Mouse (Mus musculus): ENCODE data around the gene Mlip. TPM values are rescaled to one million over a fixed set of nuclear protein-coding genes. Genes with fewer than 3 reads are reported as not detected.
"Not testable (repeated sequence)": the region's sequence is repeated elsewhere in the genome, so short reads cannot be mapped to it uniquely, and the experiment has no call there.

Mlip gene
- total RNA-seq (2021) = 10 to 100 TPM in 1 of 2 experiments, 1 to 10 TPM in 1; 2.7 to 12.7 TPM
- long read RNA-seq, experiment 1 = 0 reads
- long read RNA-seq, experiment 2 = 0 reads

DNA sequence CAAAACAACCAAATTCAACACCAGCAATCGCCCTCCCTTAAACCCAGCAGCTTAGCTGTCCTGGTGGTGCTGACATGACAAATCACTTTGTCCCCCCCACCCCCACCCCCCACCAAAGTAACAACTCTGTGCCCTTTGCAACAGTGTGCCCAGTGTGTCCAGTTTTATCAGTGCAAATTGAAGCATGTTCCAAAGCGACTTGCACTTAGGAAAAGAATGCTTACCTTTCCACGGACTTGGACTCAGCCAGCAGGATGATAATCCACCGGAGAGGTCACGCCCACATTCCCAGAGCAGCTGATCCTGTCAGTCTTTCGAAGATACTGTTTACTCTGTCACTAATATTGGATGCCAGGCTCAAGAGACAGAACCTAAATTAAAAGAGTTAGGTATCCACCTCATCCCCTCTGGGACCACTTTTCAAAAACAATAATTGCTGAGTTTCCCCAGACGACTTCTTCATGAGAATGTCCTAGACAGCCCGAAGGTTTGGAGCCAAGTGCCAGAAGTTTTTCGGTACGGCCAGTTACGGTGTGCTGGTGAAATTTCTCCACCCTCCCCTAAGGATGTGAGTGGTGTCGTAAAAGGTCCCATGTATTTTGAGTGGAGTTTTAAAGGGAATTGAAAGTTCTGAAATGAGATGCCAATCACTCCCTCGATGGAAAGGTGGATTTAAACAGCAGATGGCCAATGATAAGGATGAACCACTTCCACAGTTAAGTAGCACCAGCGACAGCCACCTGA, at the start of gene Mlip:
TSS of gene Mlip (minus strand) at position 538 of the 744 bp plus-strand sequence.
- no peak for DNase-seq

DNA sequence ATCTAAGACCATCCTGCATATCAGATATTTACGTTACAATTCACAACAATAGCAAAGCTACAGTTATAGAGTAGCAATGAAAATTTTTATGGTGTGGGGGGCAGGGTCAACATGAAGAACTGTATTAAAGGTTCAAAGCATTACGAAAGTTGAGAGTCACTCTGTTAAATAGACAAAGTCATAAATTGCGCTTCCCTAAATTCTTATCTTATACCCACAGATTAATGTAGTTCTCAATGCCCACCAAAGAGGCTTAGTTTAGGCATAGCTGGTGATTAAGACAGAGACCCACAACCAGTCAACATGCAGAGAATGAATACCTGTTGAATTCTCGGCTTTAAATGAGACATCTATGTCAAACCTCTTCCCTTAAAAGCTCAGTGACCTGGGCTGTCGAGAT, 47.0 kb upstream of the Mlip start:
- no peak for DNase-seq

DNA sequence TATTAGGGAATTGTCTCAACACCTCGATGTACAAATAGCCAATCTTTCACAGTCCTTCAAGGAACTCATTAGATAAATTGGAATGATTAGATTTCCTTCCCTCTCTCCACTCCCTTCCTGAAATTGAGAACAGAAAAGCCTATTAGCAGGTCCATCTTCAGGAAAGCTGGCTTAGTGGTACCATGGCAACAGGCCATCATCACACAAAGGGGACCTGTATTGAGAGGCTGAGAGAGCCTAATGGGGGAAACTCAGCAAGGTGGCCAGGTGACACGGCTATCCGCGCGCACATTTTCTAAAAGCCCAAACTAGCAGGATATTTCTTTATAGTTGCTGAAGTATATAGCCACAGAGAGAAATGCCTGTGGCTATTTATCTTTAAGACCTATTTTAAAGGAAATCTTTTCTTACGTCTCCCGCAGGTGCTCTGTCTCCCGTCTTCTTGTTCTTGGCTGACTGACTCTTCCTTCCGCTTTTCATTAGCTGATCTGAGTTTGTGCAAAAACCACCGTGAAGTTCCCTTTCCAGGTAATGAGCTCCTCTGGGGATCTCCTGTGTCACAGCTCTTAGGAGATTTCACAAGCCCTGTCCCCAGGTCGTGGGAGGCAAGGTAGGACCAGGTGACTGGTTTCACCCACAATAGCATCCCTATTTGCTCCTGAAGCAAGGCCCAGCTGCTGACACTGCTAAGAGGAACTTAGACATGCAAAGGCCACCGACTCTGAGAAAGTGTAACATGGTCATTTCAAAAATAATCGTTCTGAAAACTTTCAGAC, 46.3 kb upstream of the Mlip start:
- no peak for DNase-seq

DNA sequence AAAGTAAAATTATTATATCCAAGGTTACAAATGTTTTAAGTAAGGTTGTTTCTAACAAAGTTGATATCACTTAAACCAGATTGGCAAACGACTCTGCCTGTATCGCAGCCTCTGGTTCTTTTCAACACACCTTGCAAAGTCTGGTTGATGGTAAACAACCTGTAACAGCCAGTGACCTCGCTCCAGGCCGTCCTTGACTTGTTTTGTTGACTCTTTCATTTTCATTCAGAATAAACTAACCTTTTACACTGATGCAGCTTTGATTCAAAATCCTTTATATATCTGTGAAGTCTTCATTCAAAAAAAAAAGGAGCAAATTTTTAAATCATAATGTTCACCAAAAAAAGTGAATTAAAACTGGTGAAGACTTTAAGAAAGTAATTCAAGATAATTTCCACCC, 44.3 kb upstream of the Mlip start:
- no peak for DNase-seq

DNA sequence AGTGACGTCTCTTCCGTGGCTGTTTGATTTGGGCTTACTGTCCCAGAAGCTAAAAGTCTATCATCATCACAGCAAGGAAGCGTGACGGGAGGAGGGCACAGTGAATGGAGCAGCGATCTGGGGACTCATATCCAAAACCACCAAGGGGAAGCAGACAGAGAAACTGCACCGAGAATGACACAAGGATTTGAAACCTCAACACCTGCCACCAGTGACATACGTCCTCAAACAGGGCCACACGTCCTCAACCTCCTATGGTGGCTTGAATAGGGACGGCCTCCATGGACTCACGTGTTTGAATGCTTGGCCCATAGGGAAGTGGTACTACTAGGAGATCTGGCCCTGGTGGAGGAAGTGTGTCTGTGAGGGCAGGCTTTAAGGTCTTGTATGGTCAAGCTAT, 38.5 kb upstream of the Mlip start:
- no peak for DNase-seq

DNA sequence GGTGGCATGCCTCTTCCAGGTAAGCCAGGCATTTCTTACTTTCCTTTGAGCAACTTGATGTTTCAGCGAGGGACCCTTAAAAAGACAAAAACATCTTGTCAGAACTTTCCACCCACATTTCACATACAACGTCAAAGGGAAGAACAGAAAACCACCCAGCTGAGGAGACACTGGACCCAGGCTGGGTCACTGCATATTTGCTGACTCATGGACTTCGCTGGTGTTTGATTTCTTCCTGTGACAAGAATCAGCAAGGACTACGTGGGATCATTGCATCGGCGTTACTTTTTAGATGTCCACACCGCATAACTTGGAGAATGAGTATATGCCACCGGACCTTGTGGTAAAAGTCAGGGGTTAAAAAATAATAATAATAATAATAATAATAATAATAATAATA, 36.2 kb upstream of the Mlip start:
- no peak for DNase-seq

DNA sequence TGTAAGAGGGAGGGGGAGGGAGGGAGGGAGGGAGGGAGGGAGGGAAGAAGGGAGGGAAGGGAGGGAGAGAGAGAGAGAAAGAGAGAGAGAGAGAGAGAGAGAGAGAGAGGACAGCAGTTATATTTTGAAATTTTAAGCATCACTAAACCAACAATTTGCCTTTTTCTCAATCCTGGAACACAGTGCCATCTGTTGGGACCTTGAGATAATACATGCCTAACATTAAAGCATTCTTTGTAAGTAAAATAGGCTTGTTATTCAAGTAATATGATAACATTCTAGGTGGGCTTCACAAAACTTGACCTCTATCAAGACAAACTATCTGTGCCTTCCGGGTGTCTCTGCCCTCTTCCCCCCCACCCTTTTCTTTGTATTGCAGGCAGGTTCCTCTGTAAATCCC, 34.0 kb upstream of the Mlip start:
- no peak for DNase-seq

DNA sequence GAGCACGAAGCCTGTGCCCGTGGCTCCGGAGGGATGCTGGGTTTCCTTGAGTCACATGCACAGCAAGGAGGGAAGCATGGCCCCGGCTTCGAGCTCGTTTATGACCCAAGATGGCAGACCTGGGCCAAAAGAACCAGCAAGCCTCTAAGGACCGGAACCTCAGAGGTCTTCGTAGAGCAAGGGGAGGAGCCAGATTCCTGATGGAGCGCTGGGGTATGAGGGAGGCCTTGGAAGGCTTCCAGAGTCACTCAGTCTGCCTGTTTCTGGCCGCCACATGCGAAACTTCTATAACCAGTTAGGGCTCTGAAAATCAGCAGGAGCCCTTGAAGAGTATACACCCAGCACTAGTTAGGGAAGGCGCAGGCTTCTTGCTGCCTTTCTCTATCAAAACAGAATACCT, 32.8 kb upstream of the Mlip start:
- DNase-seq = no peak

DNA sequence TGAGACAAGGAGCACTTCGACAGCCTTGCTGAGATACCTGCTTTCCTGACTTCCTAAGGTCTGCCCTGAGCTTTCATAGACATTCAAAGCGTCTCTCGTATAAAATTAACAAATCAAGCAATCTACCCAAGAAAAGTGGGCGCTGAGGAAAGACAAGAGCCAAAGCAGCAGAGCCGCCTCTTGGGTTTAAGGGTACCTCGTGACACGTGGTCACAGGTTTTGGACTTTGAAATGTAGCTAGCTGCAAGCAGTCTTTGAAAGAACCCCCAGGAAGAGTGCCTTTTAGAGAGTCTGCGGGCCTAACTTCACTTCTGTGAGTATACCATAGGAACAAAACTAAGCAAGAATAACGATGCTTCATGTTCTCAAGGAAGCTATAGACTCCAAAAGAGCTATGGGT, 31.9 kb upstream of the Mlip start:
- DNase-seq = no peak

DNA sequence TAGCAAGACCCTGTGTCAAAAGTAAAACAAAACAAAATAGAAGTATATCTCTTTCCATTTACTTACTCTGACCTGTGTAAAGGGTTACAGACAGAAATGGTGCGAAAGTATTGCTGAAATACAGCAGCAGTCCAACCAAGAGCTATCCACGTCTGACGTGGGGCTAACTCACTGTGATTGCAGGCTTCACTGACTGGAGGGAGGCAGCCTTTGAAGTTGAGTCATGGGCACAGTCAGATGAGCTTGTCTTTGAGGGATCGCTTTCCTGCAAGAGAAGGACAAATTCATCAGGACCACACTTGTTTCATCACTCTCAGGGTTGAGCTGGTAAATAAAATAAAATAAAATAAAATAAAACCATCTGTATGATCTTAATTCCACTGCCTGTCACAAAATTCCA, 31.2 kb upstream of the Mlip start:
- peak; percentile 11 for DNase-seq

DNA sequence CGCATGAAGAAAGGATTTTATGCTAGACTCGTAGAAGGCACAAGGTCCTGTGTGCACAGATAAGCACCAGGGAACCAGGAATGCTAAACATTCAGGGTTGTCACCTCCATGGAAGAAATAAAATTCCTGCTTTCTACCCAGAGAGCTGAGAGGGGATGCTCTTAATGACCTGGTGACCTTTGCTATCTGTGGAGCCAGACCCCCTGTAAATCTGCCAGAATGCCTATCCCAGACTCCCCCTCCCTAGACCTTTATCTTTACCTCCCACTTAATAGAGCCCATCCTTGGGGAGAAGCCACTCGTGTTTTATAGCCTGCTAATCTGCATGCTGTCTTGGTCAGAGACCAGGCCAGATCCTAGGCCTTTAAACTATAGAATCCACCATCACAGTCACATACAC, 29.7 kb upstream of the Mlip start:
- no peak for DNase-seq

DNA sequence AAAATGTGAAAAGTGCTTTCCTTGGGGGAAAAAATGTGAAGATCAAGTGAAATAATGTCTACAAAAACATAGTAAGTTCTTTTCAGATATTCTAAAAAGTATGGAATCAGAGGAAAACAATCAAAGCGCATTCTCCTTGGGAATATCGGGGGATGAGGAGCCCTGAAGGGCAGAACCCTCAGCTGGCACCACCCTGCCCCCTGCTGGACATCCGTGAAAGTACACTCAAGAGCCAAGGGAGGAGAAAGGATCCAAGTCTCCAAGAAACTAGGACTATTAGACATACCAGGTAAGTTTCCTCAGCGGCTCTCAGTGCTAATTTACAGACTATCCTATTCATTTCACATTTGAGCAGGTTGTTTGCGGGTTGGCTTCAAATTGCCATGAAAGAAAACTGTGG, 28.8 kb upstream of the Mlip start:
- peak; percentile 90 for DNase-seq

DNA sequence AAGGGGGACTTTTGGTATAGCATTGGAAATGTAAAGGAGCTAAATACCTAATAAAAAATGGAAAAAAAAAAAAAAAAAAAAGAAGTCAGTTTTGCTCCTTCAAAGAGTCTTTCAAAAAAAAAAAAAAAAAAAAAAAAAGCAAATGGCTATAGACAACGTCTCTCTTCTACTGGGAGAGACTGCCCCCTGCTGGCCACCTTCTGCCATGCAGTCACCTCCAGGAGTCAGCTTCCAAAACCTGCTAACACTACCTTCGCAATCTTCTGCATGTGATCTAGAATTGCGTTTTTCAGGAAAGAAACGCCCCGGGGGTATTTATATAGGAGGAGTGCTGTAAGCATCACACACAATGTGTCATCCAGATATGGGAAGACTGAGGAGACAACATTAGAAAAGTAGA, 26.9 kb upstream of the Mlip start:
- peak; percentile 85 for DNase-seq

DNA sequence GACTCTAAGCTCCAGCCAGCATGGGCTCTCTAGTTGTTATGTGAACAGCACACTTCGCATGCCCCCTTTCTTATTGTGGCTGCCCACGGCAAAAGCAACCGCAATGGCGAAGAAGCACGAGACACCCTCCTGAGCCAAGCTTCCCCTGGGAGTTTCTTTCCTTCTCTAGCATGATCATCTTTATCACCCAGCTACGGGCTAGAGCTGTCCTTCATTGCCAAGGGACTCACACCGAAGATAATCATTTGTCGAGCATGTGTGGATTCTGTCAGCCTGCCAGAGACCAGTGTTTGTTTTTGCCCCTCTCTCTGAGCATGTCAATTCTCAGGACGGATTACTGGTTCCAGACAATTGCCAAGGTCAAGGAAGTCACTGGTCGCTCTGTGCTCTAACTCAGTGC, 24.9 kb upstream of the Mlip start:
- no peak for DNase-seq

DNA sequence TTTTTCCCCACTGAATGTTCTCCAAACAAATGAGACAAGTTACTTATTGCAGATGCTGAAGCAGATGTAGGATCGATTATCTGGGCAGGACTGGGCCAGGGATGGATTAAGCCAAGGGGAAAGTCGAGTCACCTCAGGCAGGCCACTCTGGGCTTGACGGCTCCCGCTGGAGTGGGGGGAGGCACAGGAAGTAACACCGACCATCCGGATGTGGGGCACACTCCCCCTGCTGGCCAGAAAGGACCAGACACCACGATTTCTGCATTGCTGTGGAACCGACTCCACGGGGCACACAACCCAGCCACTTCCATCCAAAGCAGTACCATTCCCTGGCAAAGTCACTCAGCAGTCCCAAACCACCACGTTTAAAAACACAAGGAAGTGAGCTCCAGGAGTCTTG, 24.3 kb upstream of the Mlip start:
- DNase-seq = peak; percentile 59

DNA sequence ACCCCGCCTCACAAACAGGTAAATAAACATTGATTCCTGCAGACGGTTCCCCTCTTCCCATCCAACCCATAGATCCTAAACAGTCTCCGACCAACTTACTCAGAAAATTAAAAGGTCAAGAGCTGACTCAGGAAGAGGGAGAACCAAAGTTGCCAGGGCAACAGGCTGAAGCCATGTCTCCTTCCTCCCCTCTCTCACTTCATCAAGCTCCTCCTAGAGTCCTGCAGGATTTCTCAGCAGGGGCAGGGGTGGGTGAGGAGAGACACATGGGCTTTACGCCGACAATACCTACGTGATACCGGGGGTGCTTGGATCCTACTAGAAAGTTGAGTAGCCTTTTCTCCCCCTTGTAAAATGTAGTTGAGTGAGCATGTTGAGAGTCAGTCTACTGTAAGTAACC, 23.8 kb upstream of the Mlip start:
- DNase-seq = no peak

DNA sequence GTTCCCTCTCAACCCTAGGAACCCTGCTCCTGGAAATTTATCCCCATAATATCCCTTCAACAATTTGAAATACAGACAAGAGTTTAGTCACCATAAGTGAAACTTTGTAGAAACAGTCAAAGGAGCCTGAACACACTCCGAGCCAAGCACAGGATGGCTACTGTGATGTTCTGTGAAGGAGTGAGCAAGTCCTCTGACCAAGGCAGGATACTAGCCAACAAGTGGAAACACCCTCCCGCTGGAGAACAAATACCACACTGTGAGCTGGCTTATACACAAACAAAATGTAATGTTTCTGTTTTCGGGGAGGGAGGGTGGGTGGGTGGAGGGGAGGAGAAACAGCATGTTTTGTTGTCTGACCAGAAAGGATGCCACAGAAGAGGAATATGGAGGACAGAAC, 17.9 kb upstream of the Mlip start:
- no peak for DNase-seq

DNA sequence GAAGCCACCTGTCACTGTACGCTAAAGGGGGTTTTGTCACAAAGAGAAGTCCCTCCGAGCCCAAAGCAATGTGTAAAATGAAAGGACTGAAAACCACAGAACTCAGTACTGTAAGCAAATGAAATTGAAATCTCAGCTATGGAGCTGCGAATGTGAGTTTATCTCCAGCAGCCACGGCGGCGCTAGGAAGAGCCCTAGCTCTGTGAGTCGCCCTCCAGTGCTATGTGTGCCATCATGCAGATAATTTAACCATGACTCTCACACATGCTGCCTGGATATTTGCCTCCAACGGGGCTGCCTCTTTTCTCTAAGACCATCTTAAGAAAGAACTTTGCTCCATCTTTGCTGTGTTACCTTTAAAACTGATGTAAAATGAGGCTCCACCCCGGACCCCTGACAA, 16.5 kb upstream of the Mlip start:
- no peak for DNase-seq

DNA sequence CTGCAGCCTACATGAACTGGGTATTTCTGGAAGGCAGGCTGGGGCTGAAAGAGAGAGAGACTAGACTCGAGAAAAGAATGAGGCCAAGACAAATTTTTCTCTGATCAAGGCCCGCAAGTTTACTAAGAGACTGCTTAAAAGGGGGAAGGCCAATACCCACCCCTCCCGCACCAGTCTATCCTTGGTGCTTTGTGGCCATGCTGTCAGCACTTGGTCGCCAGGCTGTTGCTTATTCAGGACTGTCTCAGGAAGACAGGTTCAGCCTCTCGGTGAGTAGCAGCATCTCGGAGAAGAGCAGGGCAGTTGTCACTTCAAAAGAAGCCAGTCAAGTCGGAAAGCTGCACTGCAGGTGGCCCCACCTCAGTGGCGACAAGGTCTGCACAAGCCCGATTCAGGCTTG, 11.9 kb upstream of the Mlip start:
- DNase-seq = not testable (repeated sequence)

DNA sequence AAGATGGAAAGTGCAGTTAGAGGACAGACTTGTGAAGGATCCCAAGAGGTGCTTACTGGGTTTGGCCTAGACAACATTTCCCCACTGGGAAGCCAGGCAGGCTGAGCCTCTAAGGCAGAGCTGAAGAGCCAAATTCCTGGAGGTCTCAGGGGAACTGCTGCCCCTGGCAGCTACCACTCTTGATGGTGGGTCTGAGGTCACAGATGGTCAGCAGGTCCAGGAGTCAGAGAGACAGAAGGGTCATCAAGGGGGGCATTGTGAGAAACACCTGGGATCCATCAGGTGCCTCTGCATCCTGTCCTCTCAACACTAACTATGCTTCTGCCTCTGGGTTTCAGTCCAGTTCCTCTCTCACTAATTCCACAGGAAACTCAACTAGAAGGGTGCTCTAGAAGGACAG, 10.1 kb upstream of the Mlip start:
- no peak for DNase-seq

DNA sequence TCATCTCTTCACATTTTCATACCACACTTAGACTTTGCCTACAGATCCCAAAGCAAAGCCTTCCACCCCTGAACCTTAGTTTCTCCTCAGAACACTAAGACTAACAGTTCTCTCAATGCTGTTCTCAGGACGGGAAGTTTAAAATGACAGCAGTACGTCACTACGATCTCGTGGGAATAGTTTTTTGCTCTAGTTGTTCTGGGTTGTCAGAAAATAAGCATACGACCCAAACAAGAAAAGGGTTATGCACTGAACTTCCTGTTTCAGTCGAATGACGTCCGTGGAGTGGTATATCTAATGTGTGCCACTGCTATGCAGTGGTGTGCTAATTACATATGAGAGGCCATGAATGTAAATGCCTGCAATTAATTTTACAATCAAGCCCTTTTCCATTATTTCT, 7.9 kb upstream of the Mlip start:
- DNase-seq = no peak

DNA sequence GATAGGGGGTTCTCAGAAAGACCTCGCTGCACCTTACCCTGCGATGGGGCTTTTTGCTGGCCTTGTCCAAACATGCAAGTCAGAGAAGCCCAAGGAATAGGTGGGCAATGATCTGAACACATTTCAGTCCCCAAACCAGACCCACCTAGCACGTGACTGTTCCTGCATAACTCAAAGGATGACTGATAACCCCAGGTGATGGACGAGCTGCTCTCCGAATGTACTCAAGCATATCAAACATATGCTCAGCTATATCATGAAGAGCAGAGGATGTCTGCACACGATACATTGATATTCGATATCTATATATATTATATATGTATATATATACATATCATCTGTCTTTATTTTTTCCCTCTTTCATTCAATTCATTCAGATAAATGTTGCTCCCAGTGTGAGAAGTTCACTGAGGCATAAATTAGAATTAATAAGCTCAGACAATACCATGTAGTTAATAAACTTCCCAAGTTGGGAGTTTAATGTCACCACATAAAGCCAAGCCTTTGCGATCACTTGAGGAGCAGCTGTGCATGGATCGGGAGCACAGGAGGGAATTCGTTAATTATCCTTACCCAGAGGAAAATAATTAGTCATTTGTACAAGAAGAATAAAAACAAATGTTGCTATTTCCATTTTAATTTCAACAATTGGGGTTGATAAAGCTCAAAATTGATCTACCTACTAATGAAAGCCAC, 6.7 kb upstream of the Mlip start:
- DNase-seq = no peak

DNA sequence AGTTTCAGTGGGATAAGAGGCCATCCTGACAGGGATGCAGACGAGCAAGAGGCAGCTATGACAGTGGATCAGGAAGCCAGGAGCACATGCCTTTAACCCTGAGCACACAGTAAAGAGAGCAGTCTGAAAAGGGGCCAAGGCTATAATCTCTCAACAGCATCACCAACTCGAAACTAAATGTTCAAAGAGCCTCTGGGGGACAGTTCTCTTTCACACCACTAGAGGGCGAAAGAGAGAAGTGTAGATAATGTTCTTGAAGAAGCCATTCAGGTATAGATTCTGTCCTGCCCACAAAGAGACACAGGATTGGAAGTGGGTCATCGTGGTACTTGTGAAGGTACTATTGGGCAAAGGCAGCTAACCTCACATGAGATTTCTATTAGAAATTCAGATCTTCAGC, 1.2 kb upstream of the Mlip start:
- DNase-seq = no peak

All from adrenal gland, postnatal 10 days (tissue).